Mouse (Mus musculus) liver, adult 2 months (tissue): Measurements from ENCODE around the gene B4galnt1.

Experiments
- CTCF ChIP-seq: fragments of 200-500 bp; IDR thresholded peaks from 2 replicates; pipeline ENCODE4 v1.5.1; 2011; ENCODE audit warnings: low read depth, low read length, control low read depth
- POLR2A ChIP-seq: fragments of 200-500 bp; IDR thresholded peaks from 2 replicates; pipeline ENCODE4 v1.6.1; 2011; ENCODE audit warnings: low read length, control low read depth; ENCODE audit not compliant: insufficient read depth; ENCODE audit errors: extremely low read depth

DNA sequence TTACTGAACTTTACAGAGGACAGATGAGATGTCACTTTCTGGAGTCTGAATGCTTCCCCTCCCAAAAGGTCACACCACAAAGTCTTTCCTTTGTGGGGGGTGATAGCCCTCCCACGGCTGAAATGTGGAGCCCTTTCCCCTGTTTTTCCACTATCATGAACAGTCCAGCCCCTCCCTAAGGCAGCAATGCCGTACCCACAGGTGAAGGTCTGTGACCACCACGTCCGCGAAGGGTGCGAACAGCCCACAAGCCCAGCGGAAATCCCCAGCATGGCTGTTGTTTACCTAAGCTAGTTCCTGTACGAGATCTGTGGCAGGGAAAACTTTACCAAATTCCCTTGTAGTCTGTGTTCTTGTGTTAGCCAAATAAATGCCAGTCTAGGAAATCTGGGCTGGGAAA is 23.5 kb upstream of the B4galnt1 start:
- TF ChIP-seq CTCF (no peak), POLR2A (no peak)
